15 mouse cellular contexts compared by ENCODE assay signal in the genomic region with DNA sequence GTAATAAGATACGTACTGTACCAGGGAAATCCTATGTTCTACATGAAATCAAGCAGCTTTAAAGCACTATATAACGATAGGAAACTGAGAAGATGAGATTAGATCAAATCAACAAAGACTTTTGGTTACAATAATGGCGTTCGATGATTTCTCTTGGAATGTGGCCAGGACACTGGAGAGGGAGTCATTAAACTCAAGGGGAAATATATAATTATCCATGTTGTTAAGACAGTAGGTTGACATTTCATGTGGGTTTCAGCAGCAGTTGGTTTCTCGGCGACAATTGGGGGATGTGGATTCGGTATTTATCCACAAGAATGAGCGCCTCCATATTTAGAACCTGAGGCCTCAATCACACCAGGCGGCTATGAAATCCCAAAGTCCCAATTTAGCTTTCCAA.
"Had no signal": no experiment of that assay in that cellular context is flagged by ENCODE, and none has a peak within 500 bp of the region (broad histone marks: within the 10 kb centered on the region; RNA-seq: fewer than 3 reads in every experiment).

No protein-coding gene starts in this region.

- H3K4me1 ChIP-seq: liver, embryonic 13.5 days; midbrain, embryonic 12.5 days; midbrain, embryonic 15.5 days; neural tube, embryonic 12.5 days; neural tube, embryonic 15.5 days had no signal

- H3K4me3 ChIP-seq: kidney, embryonic 15.5 days; left cerebral cortex, adult 2 months; liver, embryonic 13.5 days; midbrain, embryonic 12.5 days; midbrain, embryonic 15.5 days; neural tube, embryonic 12.5 days; neural tube, embryonic 15.5 days had no signal

- H3K4me2 ChIP-seq: kidney, embryonic 15.5 days; liver, embryonic 13.5 days; lung, embryonic 14.5 days; midbrain, embryonic 12.5 days; midbrain, embryonic 15.5 days; neural tube, embryonic 12.5 days; neural tube, embryonic 15.5 days had no signal

- DNase-seq: kidney, postnatal 10 days; kidney, postnatal 36 days; layer of hippocampus, postnatal 36 days; liver, embryonic 13.5 days; lung, embryonic 14.5 days; thymus, adult 18-20 months; thymus, postnatal 36 days had no signal

- H3K9ac ChIP-seq: kidney, embryonic 15.5 days; liver, embryonic 13.5 days; lung, embryonic 14.5 days; midbrain, embryonic 12.5 days; midbrain, embryonic 15.5 days; neural tube, embryonic 12.5 days; neural tube, embryonic 15.5 days had no signal

- H3K36me3 ChIP-seq: kidney, embryonic 15.5 days; liver, embryonic 13.5 days; midbrain, embryonic 12.5 days; midbrain, embryonic 15.5 days; neural tube, embryonic 12.5 days; neural tube, embryonic 15.5 days had no signal

- H3K27me3 ChIP-seq: kidney, embryonic 15.5 days; liver, embryonic 13.5 days; midbrain, embryonic 12.5 days; midbrain, embryonic 15.5 days; neural tube, embryonic 12.5 days; neural tube, embryonic 15.5 days had no signal

- ATAC-seq: lung, postnatal 0 days; midbrain, embryonic 15.5 days had no signal

- H3K9me3 ChIP-seq: kidney, embryonic 15.5 days; liver, embryonic 13.5 days; midbrain, embryonic 12.5 days; midbrain, embryonic 15.5 days; neural tube, embryonic 12.5 days; neural tube, embryonic 15.5 days had no signal

- H3K27ac ChIP-seq: kidney, embryonic 15.5 days; left cerebral cortex, adult 2 months; liver, embryonic 13.5 days; macrophage; midbrain, embryonic 12.5 days; midbrain, embryonic 15.5 days; neural tube, embryonic 12.5 days; neural tube, embryonic 15.5 days had no signal
